Mouse (Mus musculus): ENCODE measurements around the gene Utp4. TPM values are rescaled to one million over a fixed set of nuclear protein-coding genes. Genes with fewer than 3 reads are reported as not detected.

Gene Utp4
- polyA plus RNA-seq, 1 experiment from 2014 or later, result 63.5 TPM

DNA sequence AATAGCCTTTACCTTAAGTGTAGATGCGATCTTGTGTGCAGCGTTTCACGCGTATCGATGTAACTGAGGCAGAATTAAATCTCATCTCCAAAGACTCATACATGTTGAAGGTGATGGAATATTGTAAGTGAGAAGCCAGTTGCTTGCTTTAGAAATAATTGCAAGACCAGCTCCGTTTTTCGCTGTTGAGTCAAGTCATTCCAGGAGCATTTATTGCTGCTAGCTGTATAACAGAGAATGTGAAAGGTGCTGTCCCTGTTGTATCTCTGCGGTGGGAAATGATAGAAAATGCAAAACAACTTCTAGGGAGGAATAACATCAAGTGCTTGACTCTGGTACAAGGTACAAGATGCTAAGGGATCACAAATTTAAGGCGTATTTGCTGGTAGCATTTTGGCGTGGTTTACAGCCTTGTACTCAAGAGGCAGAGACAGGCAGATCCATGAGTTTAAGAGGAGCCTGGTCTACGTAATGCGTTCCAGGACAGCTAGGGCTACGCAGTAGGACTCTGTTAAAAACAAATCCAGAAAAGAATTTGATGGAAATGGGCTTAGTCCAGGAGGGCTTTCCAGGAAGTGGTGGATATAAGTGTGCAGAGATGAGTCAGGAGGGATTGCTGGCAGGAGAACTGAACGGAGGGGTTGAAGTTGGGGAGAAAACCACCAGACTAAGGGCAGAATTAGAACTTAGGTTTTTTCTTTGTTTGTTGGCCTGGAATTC lies 43.8 kb downstream of the Utp4 start:
- peak overlapping the region; percentile 94 for H3K4me2 ChIP-seq (replicated peaks; ENCODE audit: low read depth, low read length)
- 0 out of 2 replicates have a peak overlapping the region, but pooled peaks have one; percentile 33 for H3K27ac ChIP-seq (ENCODE audit: low read length)
- peak overlapping the region; percentile 93 for H3K9ac ChIP-seq (replicated peaks; ENCODE audit: low read depth, low read length)
- H3K4me1 ChIP-seq (ENCODE audit: control insufficient read depth, insufficient read depth, low read length), result peaks cover 13% of the 10 kb centered on the region; the same call in 1 of the 2 replicates
- ATAC-seq (ENCODE audit: insufficient number of reproducible peaks, insufficient read depth, low FRiP score, low read depth), result no peak
- H3K27me3 ChIP-seq (ENCODE audit: control insufficient read depth, insufficient read depth, low read length), result no peaks in the 10 kb centered on the region
- 25% methylated on average over 14 of the region's 14 CpGs for WGBS
- peak overlapping the region; percentile 94 for H3K4me3 ChIP-seq (ENCODE audit: low read depth, low read length)
- no peaks in the 10 kb centered on the region for H3K36me3 ChIP-seq (ENCODE audit: control insufficient read depth, insufficient read depth, low read length)
- no peaks in the 10 kb centered on the region for H3K9me3 ChIP-seq (ENCODE audit: control insufficient read depth, low read depth, low read length)

GRCm38 (mm10) chr8:106941806-106942205 lies 48.4 kb downstream of the Utp4 start:
- H3K4me3 ChIP-seq (ENCODE audit: low read depth, low read length), result no peak overlapping the region
- 91% methylated on average over 3 of the region's 3 CpGs for WGBS
- no peaks in the 10 kb centered on the region for H3K27me3 ChIP-seq (ENCODE audit: control insufficient read depth, insufficient read depth, low read length)
- H3K4me1 ChIP-seq (ENCODE audit: control insufficient read depth, insufficient read depth, low read length), result peaks cover 11% of the 10 kb centered on the region; the same call in 1 of the 2 replicates
- no peak overlapping the region for H3K27ac ChIP-seq (ENCODE audit: low read length)
- no peaks in the 10 kb centered on the region for H3K9me3 ChIP-seq (ENCODE audit: control insufficient read depth, low read depth, low read length)
- no peaks in the 10 kb centered on the region for H3K36me3 ChIP-seq (ENCODE audit: control insufficient read depth, insufficient read depth, low read length)
- no peak overlapping the region for H3K4me2 ChIP-seq (replicated peaks; ENCODE audit: low read depth, low read length)
- no peak for ATAC-seq (ENCODE audit: insufficient number of reproducible peaks, insufficient read depth, low FRiP score, low read depth)
- H3K9ac ChIP-seq (replicated peaks; ENCODE audit: low read depth, low read length), result no peak overlapping the region

DNA sequence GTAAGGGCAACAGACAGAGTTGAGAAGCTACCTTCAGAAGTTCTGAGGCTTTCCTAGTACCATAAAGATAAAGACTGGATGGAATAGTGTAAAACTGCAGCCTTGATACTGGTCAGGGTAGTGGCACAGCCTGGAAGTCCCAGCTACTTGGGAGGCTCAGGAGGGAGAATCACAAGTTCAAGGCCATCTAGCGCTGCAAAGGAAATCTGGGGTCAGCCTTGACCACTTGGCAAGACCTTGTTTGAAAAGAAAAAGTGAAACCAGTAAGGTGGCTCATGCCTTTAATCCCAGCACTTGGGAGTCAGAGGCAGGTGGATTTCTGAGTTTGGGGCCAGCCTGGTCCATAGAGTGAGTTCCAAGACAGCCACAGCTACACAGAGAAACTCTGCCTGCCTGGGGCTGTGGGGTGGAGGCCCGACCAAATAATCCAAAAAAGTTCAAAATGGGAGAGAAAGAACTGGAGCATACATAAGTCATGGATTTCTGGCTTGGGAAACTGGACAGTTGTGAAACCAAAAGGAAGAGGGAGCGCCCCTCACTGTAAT lies 50.5 kb downstream of the Utp4 start:
- no peaks in the 10 kb centered on the region for H3K4me1 ChIP-seq (ENCODE audit: control insufficient read depth, insufficient read depth, low read length)
- H3K27ac ChIP-seq (ENCODE audit: low read length), result no peak overlapping the region
- WGBS, result 84% methylated on average over 3 of the region's 3 CpGs
- no peaks in the 10 kb centered on the region for H3K36me3 ChIP-seq (ENCODE audit: control insufficient read depth, insufficient read depth, low read length)
- no peak overlapping the region for H3K4me3 ChIP-seq (ENCODE audit: low read depth, low read length)
- H3K27me3 ChIP-seq (ENCODE audit: control insufficient read depth, insufficient read depth, low read length), result no peaks in the 10 kb centered on the region
- no peak for ATAC-seq (ENCODE audit: insufficient number of reproducible peaks, insufficient read depth, low FRiP score, low read depth)
- H3K9me3 ChIP-seq (ENCODE audit: control insufficient read depth, low read depth, low read length), result no peaks in the 10 kb centered on the region
- H3K4me2 ChIP-seq (replicated peaks; ENCODE audit: low read depth, low read length), result no peak overlapping the region
- H3K9ac ChIP-seq (replicated peaks; ENCODE audit: low read depth, low read length), result no peak overlapping the region

DNA sequence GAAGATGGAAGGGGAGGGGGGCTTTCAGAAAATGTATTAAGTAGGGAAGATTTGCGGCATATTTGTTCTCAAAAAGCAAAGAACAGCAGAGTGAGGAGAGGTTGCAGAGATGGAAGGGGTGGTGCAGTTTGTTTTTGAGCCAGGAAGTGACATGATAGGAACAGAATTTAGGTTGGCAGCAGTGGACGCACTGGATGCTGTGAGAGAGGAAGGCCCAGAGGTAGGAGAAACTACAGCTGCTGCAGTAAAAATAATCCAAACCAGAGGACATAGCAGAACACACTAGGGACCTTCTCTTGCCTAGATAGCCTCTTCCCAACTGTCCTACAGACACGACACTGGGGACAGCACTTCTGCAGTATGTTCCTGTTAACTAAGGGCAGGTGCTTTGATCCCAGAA lies 51.3 kb downstream of the Utp4 start:
- Histone ChIP-seq H3K4me3 (ENCODE audit: low read depth, low read length) (no peak overlapping the region), H3K27ac (ENCODE audit: low read length) (no peak overlapping the region), H3K9ac (replicated peaks; ENCODE audit: low read depth, low read length) (no peak overlapping the region), H3K4me2 (replicated peaks; ENCODE audit: low read depth, low read length) (no peak overlapping the region), H3K27me3 (ENCODE audit: control insufficient read depth, insufficient read depth, low read length) (no peaks in the 10 kb centered on the region), H3K9me3 (ENCODE audit: control insufficient read depth, low read depth, low read length) (no peaks in the 10 kb centered on the region), H3K4me1 (ENCODE audit: control insufficient read depth, insufficient read depth, low read length) (no peaks in the 10 kb centered on the region), H3K36me3 (ENCODE audit: control insufficient read depth, insufficient read depth, low read length) (no peaks in the 10 kb centered on the region)
- no peak for ATAC-seq (ENCODE audit: insufficient number of reproducible peaks, insufficient read depth, low FRiP score, low read depth)
- 52% methylated on average over 3 of the region's 3 CpGs for WGBS

- no peaks in the 10 kb centered on the region for H3K27me3 ChIP-seq (ENCODE audit: control insufficient read depth, insufficient read depth, low read length)
- H3K4me2 ChIP-seq (replicated peaks; ENCODE audit: low read depth, low read length), result no peak overlapping the region
- no peak overlapping the region for H3K9ac ChIP-seq (replicated peaks; ENCODE audit: low read depth, low read length)
- H3K36me3 ChIP-seq (ENCODE audit: control insufficient read depth, insufficient read depth, low read length), result no peaks in the 10 kb centered on the region
- no peaks in the 10 kb centered on the region for H3K9me3 ChIP-seq (ENCODE audit: control insufficient read depth, low read depth, low read length)
- 89% methylated on average over 3 of the region's 3 CpGs for WGBS
- H3K27ac ChIP-seq (ENCODE audit: low read length), result no peak overlapping the region
- no peak overlapping the region for H3K4me3 ChIP-seq (ENCODE audit: low read depth, low read length)
- ATAC-seq (ENCODE audit: insufficient number of reproducible peaks, insufficient read depth, low FRiP score, low read depth), result no peak
- H3K4me1 ChIP-seq (ENCODE audit: control insufficient read depth, insufficient read depth, low read length), result 0 out of 2 replicates have a peak, but pooled peaks cover 3% of the 10 kb centered on the region
Observed at GRCm38 (mm10) chr8:106948678-106949243, 55.3 kb downstream of the Utp4 start.

GRCm38 (mm10) chr8:106951707-106952106 lies 58.3 kb downstream of the Utp4 start:
- H3K36me3 ChIP-seq (ENCODE audit: control insufficient read depth, insufficient read depth, low read length), result no peaks in the 10 kb centered on the region
- no peak overlapping the region; the same call in 1 of the 2 replicates for H3K27ac ChIP-seq (ENCODE audit: low read length)
- H3K4me2 ChIP-seq (replicated peaks; ENCODE audit: low read depth, low read length), result no peak overlapping the region
- H3K4me1 ChIP-seq (ENCODE audit: control insufficient read depth, insufficient read depth, low read length), result 0 out of 2 replicates have a peak, but pooled peaks cover 4% of the 10 kb centered on the region
- H3K9me3 ChIP-seq (ENCODE audit: control insufficient read depth, low read depth, low read length), result no peaks in the 10 kb centered on the region
- WGBS, result 59% methylated on average over 4 of the region's 4 CpGs
- H3K4me3 ChIP-seq (ENCODE audit: low read depth, low read length), result no peak overlapping the region
- H3K27me3 ChIP-seq (ENCODE audit: control insufficient read depth, insufficient read depth, low read length), result no peaks in the 10 kb centered on the region
- H3K9ac ChIP-seq (replicated peaks; ENCODE audit: low read depth, low read length), result no peak overlapping the region
- no peak for ATAC-seq (ENCODE audit: insufficient number of reproducible peaks, insufficient read depth, low FRiP score, low read depth)

- Histone ChIP-seq H3K4me1 (ENCODE audit: control insufficient read depth, insufficient read depth, low read length) (0 out of 2 replicates have a peak, but pooled peaks cover 4% of the 10 kb centered on the region), H3K27ac (ENCODE audit: low read length) (no peak overlapping the region), H3K27me3 (ENCODE audit: control insufficient read depth, insufficient read depth, low read length) (no peaks in the 10 kb centered on the region), H3K36me3 (ENCODE audit: control insufficient read depth, insufficient read depth, low read length) (no peaks in the 10 kb centered on the region), H3K4me2 (replicated peaks; ENCODE audit: low read depth, low read length) (no peak overlapping the region), H3K9me3 (ENCODE audit: control insufficient read depth, low read depth, low read length) (no peaks in the 10 kb centered on the region), H3K4me3 (ENCODE audit: low read depth, low read length) (no peak overlapping the region), H3K9ac (replicated peaks; ENCODE audit: low read depth, low read length) (no peak overlapping the region)
- WGBS, result 72% methylated on average over 4 of the region's 4 CpGs
- ATAC-seq (ENCODE audit: insufficient number of reproducible peaks, insufficient read depth, low FRiP score, low read depth), result no peak
Observed at GRCm38 (mm10) chr8:106953571-106953970, 60.1 kb downstream of the Utp4 start.

DNA sequence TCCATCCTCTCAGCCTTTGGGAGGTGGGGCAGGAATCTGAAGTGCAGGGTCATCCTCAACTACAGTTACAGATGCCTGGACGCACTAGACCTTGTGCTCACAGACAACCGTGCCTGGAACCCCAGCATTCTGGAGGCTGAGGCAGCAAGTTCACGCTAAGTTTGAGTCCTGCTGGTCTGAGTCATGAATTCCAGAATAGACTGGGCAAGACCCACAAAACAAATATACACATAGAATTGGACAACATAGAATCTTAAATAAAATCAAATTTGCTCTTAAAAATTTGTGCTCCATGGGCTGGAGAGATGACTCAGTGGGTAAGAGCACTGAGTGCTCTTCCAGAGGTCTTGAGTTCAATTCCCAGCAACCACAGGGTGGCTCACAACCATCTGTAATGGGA lies 63.6 kb downstream of the Utp4 start:
- 84% methylated on average over 3 of the region's 3 CpGs for WGBS
- ATAC-seq (ENCODE audit: insufficient number of reproducible peaks, insufficient read depth, low FRiP score, low read depth), result no peak
- H3K9me3 ChIP-seq (ENCODE audit: control insufficient read depth, low read depth, low read length), result no peaks in the 10 kb centered on the region
- no peaks in the 10 kb centered on the region for H3K36me3 ChIP-seq (ENCODE audit: control insufficient read depth, insufficient read depth, low read length)
- H3K4me1 ChIP-seq (ENCODE audit: control insufficient read depth, insufficient read depth, low read length), result 0 out of 2 replicates have a peak, but pooled peaks cover 4% of the 10 kb centered on the region
- H3K4me3 ChIP-seq (ENCODE audit: low read depth, low read length), result no peak overlapping the region
- H3K27ac ChIP-seq (ENCODE audit: low read length), result no peak overlapping the region
- H3K27me3 ChIP-seq (ENCODE audit: control insufficient read depth, insufficient read depth, low read length), result no peaks in the 10 kb centered on the region
- H3K4me2 ChIP-seq (replicated peaks; ENCODE audit: low read depth, low read length), result no peak overlapping the region
- no peak overlapping the region for H3K9ac ChIP-seq (replicated peaks; ENCODE audit: low read depth, low read length)
